23 mouse cellular contexts compared by ENCODE assay signal in genomic region chr9:108301853-108302252, GRCm38 (mm10). TPM values are rescaled to one million over a fixed set of nuclear protein-coding genes. Genes with fewer than 3 reads are reported as not detected.
DNase-seq lines count a peak whose midpoint lies in the region; ATAC-seq and TF ChIP-seq lines count a peak whose summit lies in the region.
"Had no signal": no experiment of that assay in that cellular context is flagged by ENCODE, and none has a peak within 500 bp of the region (broad histone marks: within the 10 kb centered on the region; RNA-seq: fewer than 3 reads in every experiment).

No protein-coding gene starts in this region.

- peaks cover 9% of the 10 kb centered on the region for H3K36me3 ChIP-seq in heart, adult 2 months (ENCODE audit: control insufficient read depth, insufficient read depth, low read length)
- peaks cover 5% of the 10 kb centered on the region; the same call in 1 of the 2 replicates for H3K36me3 ChIP-seq in heart, embryonic 11.5 days (ENCODE audit: control insufficient read depth, insufficient read depth, low read length)
- peaks cover 32% of the 10 kb centered on the region for H3K36me3 ChIP-seq in lung, embryonic 14.5 days (ENCODE audit: insufficient read depth)
- H3K36me3 ChIP-seq in myocyte (ENCODE audit: control insufficient read depth, insufficient read depth) = no peaks in the 10 kb centered on the region

- TF ChIP-seq POLR2A in heart, adult 2 months (IDR thresholded peaks at IDR 0.05; ENCODE audit: insufficient read depth, low read depth, low read length) = 0 out of 2 replicates have a peak, but pooled peaks have one; percentile 22
- TF ChIP-seq POLR2A in myocyte (IDR thresholded peaks at IDR 0.05; ENCODE audit: insufficient read length, low read depth) = no peak

- TF ChIP-seq EP300 in heart, adult 2 months (IDR thresholded peaks at IDR 0.05; ENCODE audit: insufficient read depth, low read depth, low read length) = no peak

- H3K9me3 ChIP-seq in heart, embryonic 11.5 days (replicated peaks; ENCODE audit: control insufficient read depth, low read length) = no peaks in the 10 kb centered on the region
- H3K9me3 ChIP-seq in lung, embryonic 14.5 days (ENCODE audit: low read depth, low read length) = no peaks in the 10 kb centered on the region
- H3K9me3 ChIP-seq: embryonic facial prominence, embryonic 12.5 days; hindbrain, embryonic 10.5 days; midbrain, embryonic 10.5 days had no signal

- no peak overlapping the region for H3ac ChIP-seq in myocyte (ENCODE audit: control insufficient read depth, insufficient read length)

- H3K27ac ChIP-seq in heart, adult 2 months = no peak overlapping the region
- H3K27ac ChIP-seq in heart, embryonic 11.5 days (ENCODE audit: low read depth, low read length) = no peak overlapping the region
- H3K27ac ChIP-seq in lung, embryonic 14.5 days (ENCODE audit: low read depth) = peak overlapping the region; percentile 69
- H3K27ac ChIP-seq: embryonic facial prominence, embryonic 12.5 days; hindbrain, embryonic 10.5 days; layer of hippocampus, adult 2 months; midbrain, embryonic 10.5 days had no signal

- no peak for TF ChIP-seq CTCF in heart, adult 2 months (IDR thresholded peaks at IDR 0.05)
- no peak for TF ChIP-seq CTCF in lung, embryonic 14.5 days (IDR thresholded peaks at IDR 0.05; ENCODE audit: low read depth)

- H3K9ac ChIP-seq in heart, adult 2 months (ENCODE audit: low read depth, low read length) = no peak overlapping the region
- H3K9ac ChIP-seq in heart, embryonic 11.5 days (ENCODE audit: low read depth, low read length) = no peak overlapping the region
- H3K9ac ChIP-seq in lung, embryonic 14.5 days = no peak overlapping the region
- H3K9ac ChIP-seq: embryonic facial prominence, embryonic 12.5 days had no signal

- no peak for DNase-seq in heart, adult 2 months
- peak; percentile 73 for DNase-seq in ZHBTc4 (ENCODE audit: low read depth, low spot score)
- DNase-seq in lung, embryonic 14.5 days = peak; percentile 49
- DNase-seq in adrenal gland, adult 18-20 months (ENCODE audit: low spot score in 2 of 2) = no peak
- DNase-seq in retina, embryonic 14.5 days (ENCODE audit: low spot score) = no peak
- DNase-seq in spleen, adult 12 weeks (ENCODE audit: low spot score) = no peak
- DNase-seq: adrenal gland, postnatal 10 days; cerebellum, adult 11-12 months; heart, adult 18-20 months; kidney, adult 11 months; kidney, postnatal 10 days; left cerebral cortex, postnatal 4 days; retina, postnatal 1 day; right cerebral cortex, postnatal 4 days had no signal

- 89% methylated on average over 3 of the region's 3 CpGs for WGBS in heart, adult 2 months
- 74% methylated on average over 3 of the region's 3 CpGs for WGBS in heart, embryonic 11.5 days (ENCODE audit: insufficient replicate concordance)
- WGBS in lung, embryonic 14.5 days = 57% methylated on average over 3 of the region's 3 CpGs

- no peak overlapping the region for H3K4me2 ChIP-seq in heart, embryonic 11.5 days
- no peak overlapping the region for H3K4me2 ChIP-seq in lung, embryonic 14.5 days
- H3K4me2 ChIP-seq in myocyte (ENCODE audit: low read depth) = no peak overlapping the region
- H3K4me2 ChIP-seq: embryonic facial prominence, embryonic 12.5 days had no signal

- H3K4me3 ChIP-seq in heart, adult 2 months = no peak overlapping the region
- no peak overlapping the region for H3K4me3 ChIP-seq in heart, embryonic 11.5 days (ENCODE audit: low read depth, low read length)
- no peak overlapping the region for H3K4me3 ChIP-seq in lung, embryonic 14.5 days (ENCODE audit: low read depth, low read length)
- H3K4me3 ChIP-seq in myocyte = no peak overlapping the region
- H3K4me3 ChIP-seq: embryonic facial prominence, embryonic 12.5 days; hindbrain, embryonic 10.5 days; layer of hippocampus, adult 2 months; midbrain, embryonic 10.5 days had no signal

- H3K4me1 ChIP-seq in heart, adult 2 months (ENCODE audit: control insufficient read depth, insufficient read depth, low read length) = peaks cover 7% of the 10 kb centered on the region
- peaks cover 11% of the 10 kb centered on the region; the same call in 1 of the 2 replicates for H3K4me1 ChIP-seq in heart, embryonic 11.5 days (ENCODE audit: control insufficient read depth, insufficient read depth, low read length)
- peaks cover 6% of the 10 kb centered on the region for H3K4me1 ChIP-seq in lung, embryonic 14.5 days (ENCODE audit: insufficient read depth)

- H3K27me3 ChIP-seq in heart, adult 2 months (ENCODE audit: control insufficient read depth, insufficient read depth, low read length) = no peaks in the 10 kb centered on the region
- no peaks in the 10 kb centered on the region for H3K27me3 ChIP-seq in heart, embryonic 11.5 days (ENCODE audit: control insufficient read depth, insufficient read depth, low read length)
- H3K27me3 ChIP-seq in lung, embryonic 14.5 days (ENCODE audit: insufficient read depth, low read length) = no peaks in the 10 kb centered on the region
- H3K27me3 ChIP-seq in myocyte (ENCODE audit: control insufficient read depth, insufficient read depth, insufficient read length) = no peaks in the 10 kb centered on the region
- H3K27me3 ChIP-seq: embryonic facial prominence, embryonic 12.5 days had no signal

- peaks cover 4% of the 10 kb centered on the region; the same call in 1 of the 2 replicates for H3K79me2 ChIP-seq in heart, adult 2 months (replicated peaks; ENCODE audit: control insufficient read depth, insufficient read depth, low read length)
- peaks cover 13% of the 10 kb centered on the region for H3K79me2 ChIP-seq in myocyte (ENCODE audit: control insufficient read depth, insufficient read depth)

- ATAC-seq in heart, embryonic 11.5 days (replicated peaks; ENCODE audit: insufficient number of reproducible peaks, low FRiP score, low TSS enrichment) = no peak
- ATAC-seq in lung, embryonic 14.5 days (ENCODE audit: insufficient read depth) = no peak
- ATAC-seq: CD4-positive, CD25-positive, alpha-beta regulatory T cell, adult 4 months; forebrain, embryonic 16.5 days had no signal

- intact Hi-C loops in heart, adult 2 months (cut with DNase I) = no loop called here

TF ChIP-seq in myocyte, 11 proteins besides CTCF, POLR2A, EP300 and RAD21:
- no peak for TF ChIP-seq E2F4 (IDR thresholded peaks at IDR 0.05; ENCODE audit: insufficient read depth)
- TF ChIP-seq REST (IDR thresholded peaks at IDR 0.05; ENCODE audit: insufficient read depth, insufficient read length) = no peak
- TF ChIP-seq POLR2AphosphoS2 (IDR thresholded peaks at IDR 0.05; ENCODE audit: insufficient read length, low read depth) = peak; percentile 17

RNA-seq across cellular contexts. Expression of gene Rhoa, which starts 4.1 kb away (rescaled TPM):
- total RNA-seq in heart, adult 2 months (2021) = 100 to 1,000 TPM; 216 to 234 TPM
- polyA plus RNA-seq in heart, adult 2 months (2012; rRNA removed) = 110 and 266 TPM in 2 replicates
- polyA plus RNA-seq in heart, embryonic 11.5 days (2014; fragmentation: Nextera tagmentation; extraction: Ambion mirVana) = 252 and 277 TPM in 2 replicates
- 321 and 332 TPM in 2 replicates for polyA plus RNA-seq in lung, embryonic 14.5 days (2014; fragmentation: Nextera tagmentation; extraction: Ambion mirVana)
- polyA plus RNA-seq in myocyte (2012; fragmentation: generic; extraction: Trizol) = 306 TPM
- total RNA-seq in adrenal gland, adult 18-20 months (2021) = 100 to 1,000 TPM; 356 to 357 TPM

RNA-seq across cellular contexts. Expression of gene Tcta, which starts 4.1 kb away (rescaled TPM):
- total RNA-seq in heart, adult 2 months (2021) = 10 to 100 TPM; 50.5 to 52.8 TPM
- polyA plus RNA-seq in heart, adult 2 months (2012; rRNA removed) = 64.8 and 82.4 TPM in 2 replicates
- polyA plus RNA-seq in heart, embryonic 11.5 days (2014; fragmentation: Nextera tagmentation; extraction: Ambion mirVana) = 28.5 and 34.7 TPM in 2 replicates
- 20.1 and 24.9 TPM in 2 replicates for polyA plus RNA-seq in lung, embryonic 14.5 days (2014; fragmentation: Nextera tagmentation; extraction: Ambion mirVana)
- polyA plus RNA-seq in myocyte (2012; fragmentation: generic; extraction: Trizol) = 29.8 TPM
- total RNA-seq in adrenal gland, adult 18-20 months (2021) = 10 to 100 TPM; 36.1 to 36.2 TPM

RNA-seq across cellular contexts. Expression of gene Amt, which starts 5.2 kb away (rescaled TPM):
- total RNA-seq in heart, adult 2 months (2021) = 1 to 10 TPM; 4.0 to 4.6 TPM
- 4.8 and 9.2 TPM in 2 replicates for polyA plus RNA-seq in heart, adult 2 months (2012; rRNA removed)
- 12.9 and 15.3 TPM in 2 replicates for polyA plus RNA-seq in heart, embryonic 11.5 days (2014; fragmentation: Nextera tagmentation; extraction: Ambion mirVana)
- polyA plus RNA-seq in lung, embryonic 14.5 days (2014; fragmentation: Nextera tagmentation; extraction: Ambion mirVana) = 20.9 and 21.3 TPM in 2 replicates
- 2.1 TPM for polyA plus RNA-seq in myocyte (2012; fragmentation: generic; extraction: Trizol)
- 1 to 10 TPM; 4.2 to 5.8 TPM for total RNA-seq in adrenal gland, adult 18-20 months (2021)
- total RNA-seq: common myeloid progenitor, adult 5-6 weeks had no signal

RNA-seq across cellular contexts. Expression of gene Nicn1, which starts 11.6 kb away (rescaled TPM):
- 10 to 100 TPM; 21.0 to 21.5 TPM for total RNA-seq in heart, adult 2 months (2021)
- polyA plus RNA-seq in heart, adult 2 months (2012; rRNA removed) = 24.1 and 37.1 TPM in 2 replicates
- 25.1 and 26.0 TPM in 2 replicates for polyA plus RNA-seq in heart, embryonic 11.5 days (2014; fragmentation: Nextera tagmentation; extraction: Ambion mirVana)
- polyA plus RNA-seq in lung, embryonic 14.5 days (2014; fragmentation: Nextera tagmentation; extraction: Ambion mirVana) = 33.1 and 34.3 TPM in 2 replicates
- polyA plus RNA-seq in myocyte (2012; fragmentation: generic; extraction: Trizol) = 37.9 TPM
- 10 to 100 TPM; 19.0 to 29.2 TPM for total RNA-seq in adrenal gland, adult 18-20 months (2021)

RNA-seq across cellular contexts. Expression of gene Gpx1, which starts 36.9 kb away (rescaled TPM):
- 100 to 1,000 TPM in 1 of 2 experiments, 10 to 100 TPM in 1; 92.2 to 130 TPM for total RNA-seq in heart, adult 2 months (2021)
- 212 and 327 TPM in 2 replicates for polyA plus RNA-seq in heart, adult 2 months (2012; rRNA removed)
- polyA plus RNA-seq in heart, embryonic 11.5 days (2014; fragmentation: Nextera tagmentation; extraction: Ambion mirVana) = 1,289 and 1,462 TPM in 2 replicates
- polyA plus RNA-seq in lung, embryonic 14.5 days (2014; fragmentation: Nextera tagmentation; extraction: Ambion mirVana) = 617 and 664 TPM in 2 replicates
- 393 TPM for polyA plus RNA-seq in myocyte (2012; fragmentation: generic; extraction: Trizol)
- 100 to 1,000 TPM; 551 to 749 TPM for total RNA-seq in adrenal gland, adult 18-20 months (2021)

Comparison
In these comparisons a context has a peak if more than half of its experiments do, and no peak if none do; other contexts are left out.
1. DNase-seq: peak in ZHBTc4 (single experiment) and lung, embryonic 14.5 days (single experiment); none in heart, adult 2 months (0 of 2), adrenal gland, adult 18-20 months (0 of 2), retina, embryonic 14.5 days (single experiment) and spleen, adult 12 weeks (single experiment).